Mouse (Mus musculus) right cerebral cortex, postnatal 36 days (tissue): ENCODE results near the gene Avl9.
A peak's percentile ranks its signal among the peaks of the same experiment; 100 is the strongest.

Experiments used
- DNase-seq, 2 experiments: peaks; one replicate each; pipeline ENCODE4 v3.0.0; 2022; ENCODE audit warnings: low spot score in 2 of 2, mixed read lengths in 1 of 2

The Avl9 gene

GRCm38 (mm10) chr6:56714574-56715269 is at the start of gene Avl9:
Gene Avl9 (plus strand): TSS chr6:56714899.
- DNase-seq = peak; percentile 91 to 96

DNA sequence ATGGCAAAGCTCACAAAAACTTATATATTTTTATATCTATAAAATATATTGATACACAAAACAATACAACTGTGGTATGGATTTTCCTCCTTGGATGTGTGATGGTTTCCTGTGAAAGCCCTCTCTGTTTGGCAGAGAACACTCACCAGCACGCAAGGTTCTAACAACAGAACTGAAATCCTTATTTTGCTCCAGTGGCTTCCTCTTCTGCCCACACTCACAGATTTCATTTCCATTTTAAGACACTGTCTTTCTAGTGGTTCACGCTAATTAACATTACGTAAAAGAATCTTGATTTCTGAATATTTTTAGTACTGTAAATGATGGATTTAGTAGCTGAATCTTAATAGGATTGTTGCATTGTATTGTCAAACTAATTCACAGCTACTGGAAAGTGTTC is 26.5 kb upstream of the Avl9 start:
- DNase-seq = no peak

GRCm38 (mm10) chr6:56691205-56691604 is 23.5 kb upstream of the Avl9 start:
- peak; percentile 39 to 44 for DNase-seq

GRCm38 (mm10) chr6:56692445-56692844 is 22.3 kb upstream of the Avl9 start:
- no peak for DNase-seq

DNA sequence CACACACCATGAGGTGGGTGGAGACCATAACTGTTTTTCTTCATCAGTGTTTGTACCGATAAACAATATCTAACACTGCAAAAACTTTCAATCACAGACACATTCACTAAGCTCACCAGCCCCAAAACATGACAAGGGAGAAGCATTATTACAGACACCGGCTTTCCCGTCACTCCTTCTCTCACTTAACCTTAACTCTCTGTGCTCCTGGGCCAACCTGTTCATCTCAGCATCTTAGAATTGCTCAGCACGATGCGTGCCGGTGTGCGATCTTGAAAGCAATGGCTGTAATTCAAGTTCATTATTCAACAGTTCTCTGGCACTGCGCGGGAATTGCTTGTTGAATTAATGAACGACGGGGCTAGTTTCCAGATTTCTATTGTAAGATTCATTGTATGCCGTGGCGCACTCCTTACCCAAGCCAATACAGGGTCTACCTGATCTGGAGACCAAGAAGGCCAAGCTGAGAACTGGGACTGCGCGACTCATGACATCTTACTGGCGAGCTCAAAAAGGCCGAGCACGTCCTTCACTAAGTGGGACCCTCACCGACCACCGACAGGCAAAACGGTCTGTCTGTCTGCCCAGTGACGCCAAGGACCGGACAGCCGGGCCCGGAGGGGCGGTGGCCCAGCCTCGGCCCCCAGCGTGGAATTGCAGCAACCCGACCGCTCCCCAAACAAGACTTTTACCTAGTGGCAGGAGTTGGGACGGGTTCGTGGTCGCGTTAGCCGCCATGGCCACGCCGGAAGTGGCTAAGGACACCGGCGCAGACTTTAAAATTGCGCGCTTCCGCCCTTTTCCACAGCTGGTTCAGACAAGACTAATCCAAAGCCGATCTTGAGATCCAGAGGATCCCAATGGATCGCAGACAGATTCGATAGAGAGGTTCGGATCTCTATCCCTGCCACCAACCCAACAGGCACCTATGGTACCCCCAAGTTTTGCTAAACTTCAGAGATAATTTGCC is 10.5 kb upstream of the Avl9 start, which contains the start of gene Lsm5:
Gene Lsm5 (minus strand): TSS at position 780 of the 970 bp plus-strand sequence.
- peak; percentile 72 to 81 for DNase-seq

GRCm38 (mm10) chr6:56714186-56714573 is 519 bp upstream of the Avl9 start:
- DNase-seq = no peak

GRCm38 (mm10) chr6:56715270-56715666 is 569 bp downstream of the Avl9 start:
- DNase-seq = no peak

DNA sequence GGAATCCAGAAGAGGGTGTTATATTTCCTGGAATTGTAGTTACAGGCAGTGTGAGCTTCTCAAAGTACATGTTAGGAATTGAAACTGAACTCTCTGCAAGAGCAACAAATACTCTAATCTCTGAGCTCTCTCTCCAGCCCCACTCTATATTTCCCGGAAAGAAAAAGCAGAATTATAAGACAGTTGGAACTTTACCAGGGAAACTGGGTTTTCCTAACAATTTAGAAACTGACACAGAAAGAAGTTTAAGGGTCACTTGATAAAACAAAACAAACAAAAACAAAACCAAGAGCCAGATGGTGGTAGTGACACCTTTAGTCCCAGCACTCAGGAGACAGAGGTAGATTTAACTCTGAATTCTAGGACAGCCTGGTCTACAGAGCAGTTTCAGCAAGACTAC is 4.4 kb downstream of the Avl9 start:
- no peak for DNase-seq

DNA sequence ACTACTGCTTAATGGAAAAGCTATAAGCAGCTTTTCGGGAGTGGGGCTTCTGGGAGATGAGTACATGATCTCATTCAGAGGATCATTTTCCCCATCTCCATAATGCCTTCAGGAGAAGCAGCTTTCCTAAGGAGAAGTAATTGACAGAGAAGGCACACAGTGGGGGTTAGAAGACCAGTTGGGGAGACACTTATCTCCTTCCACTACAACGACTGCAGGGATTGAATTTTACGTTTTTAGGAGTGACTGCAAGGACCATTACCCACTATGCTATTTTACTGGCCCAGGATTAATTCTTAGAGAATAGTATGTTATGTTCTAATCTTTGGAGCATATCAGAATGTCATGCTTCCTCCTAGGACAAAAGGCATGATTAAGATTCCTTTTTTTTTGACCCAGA is 6.2 kb downstream of the Avl9 start:
- DNase-seq = no peak

GRCm38 (mm10) chr6:56732545-56732944 is 17.8 kb downstream of the Avl9 start:
- DNase-seq = no peak

DNA sequence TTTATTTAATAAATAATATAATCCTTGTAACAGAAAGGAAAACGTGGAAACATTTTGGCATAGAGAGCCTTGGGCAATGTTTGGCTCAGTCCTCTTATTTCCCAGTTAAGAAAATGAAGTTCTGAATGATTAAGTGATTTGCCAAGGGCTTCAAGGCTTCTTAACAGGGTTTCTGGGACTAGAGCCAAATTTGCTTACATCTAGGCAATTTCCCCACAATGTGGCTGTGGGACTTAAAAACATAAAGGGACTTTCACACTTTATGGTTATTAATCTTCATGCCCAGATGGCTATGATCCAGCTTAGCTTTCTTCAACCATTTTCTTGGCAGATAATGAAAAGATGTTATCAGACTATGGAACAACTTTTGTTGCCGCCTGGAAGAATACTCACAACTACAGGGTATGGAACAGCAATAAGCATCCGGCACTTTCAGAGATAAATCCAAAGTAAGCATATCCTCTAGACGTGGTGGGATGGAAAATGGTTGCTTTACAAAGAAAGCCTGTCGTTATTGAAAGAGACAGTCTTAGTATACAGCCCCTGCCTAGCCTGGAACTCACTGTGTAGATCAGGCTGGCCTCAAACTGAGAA is 31.3 kb downstream of the Avl9 start:
- no peak for DNase-seq

GRCm38 (mm10) chr6:56753719-56754118 is 39.0 kb downstream of the Avl9 start:
- no peak for DNase-seq

DNA sequence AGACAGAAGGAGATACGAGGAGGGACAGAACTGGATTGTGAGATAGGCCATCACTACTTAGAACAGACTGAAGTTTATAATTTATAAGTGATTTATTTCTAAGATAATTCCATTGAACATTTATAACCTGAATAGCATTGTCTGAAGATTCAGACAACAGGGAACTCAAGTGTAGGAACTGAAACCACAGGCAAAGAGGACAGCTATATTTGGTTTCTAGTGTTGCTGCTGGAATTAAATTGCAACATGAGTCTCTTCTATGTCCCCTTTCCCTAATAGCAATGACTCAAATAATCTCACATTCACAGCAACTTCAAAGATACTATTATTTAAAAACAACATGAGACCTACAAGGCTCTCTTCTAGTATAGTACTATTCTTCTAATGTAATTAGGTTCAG is 41.4 kb downstream of the Avl9 start:
- DNase-seq = no peak

- DNase-seq = no peak
Observed at GRCm38 (mm10) chr6:56759324-56759723, 44.6 kb downstream of the Avl9 start.

GRCm38 (mm10) chr6:56765265-56765664 is 50.6 kb downstream of the Avl9 start:
- no peak for DNase-seq

- no peak for DNase-seq
Observed at GRCm38 (mm10) chr6:56765696-56766095, 51.0 kb downstream of the Avl9 start.

DNA sequence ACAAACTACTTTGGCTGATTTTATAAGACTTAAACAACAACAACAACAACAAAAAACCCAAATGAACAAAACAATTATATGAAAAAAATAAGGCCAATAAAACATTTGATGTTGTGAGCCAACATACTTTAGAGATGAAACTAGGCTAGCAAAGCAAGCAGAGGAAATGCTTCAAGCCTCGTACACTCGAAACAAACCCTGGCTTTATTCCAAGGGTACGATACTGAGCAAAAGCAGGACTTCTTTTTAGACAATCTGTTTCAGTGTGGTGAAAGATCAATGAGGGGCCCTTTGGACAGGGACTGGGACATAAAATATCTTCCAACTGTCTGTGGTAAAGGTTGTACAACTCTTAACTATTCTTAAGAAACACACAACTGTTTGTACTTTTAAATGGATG is 61.1 kb downstream of the Avl9 start:
- no peak for DNase-seq

DNA sequence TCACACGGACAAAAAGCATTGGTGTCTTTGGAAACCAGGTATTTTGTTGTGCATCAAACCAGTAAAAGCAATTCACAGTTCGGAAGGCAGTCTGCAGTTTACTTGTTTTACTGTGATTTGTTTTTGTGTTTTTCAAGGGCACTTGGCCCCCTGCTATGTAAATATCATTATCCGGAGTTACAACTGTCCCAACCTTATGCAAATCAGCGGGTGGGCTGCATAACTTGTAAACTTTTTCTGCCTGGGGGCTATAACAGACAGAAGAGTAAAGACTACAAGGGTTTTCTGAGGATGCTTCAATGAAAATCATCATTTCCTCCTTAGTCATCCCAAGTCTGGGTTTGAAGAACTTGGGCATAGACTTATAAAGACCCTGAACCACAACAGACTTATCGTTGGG is 64.9 kb downstream of the Avl9 start:
- DNase-seq = no peak

GRCm38 (mm10) chr6:56783561-56784272 is 69.0 kb downstream of the Avl9 start:
- DNase-seq = no peak

GRCm38 (mm10) chr6:56785068-56785467 is 70.4 kb downstream of the Avl9 start:
- no peak for DNase-seq

DNA sequence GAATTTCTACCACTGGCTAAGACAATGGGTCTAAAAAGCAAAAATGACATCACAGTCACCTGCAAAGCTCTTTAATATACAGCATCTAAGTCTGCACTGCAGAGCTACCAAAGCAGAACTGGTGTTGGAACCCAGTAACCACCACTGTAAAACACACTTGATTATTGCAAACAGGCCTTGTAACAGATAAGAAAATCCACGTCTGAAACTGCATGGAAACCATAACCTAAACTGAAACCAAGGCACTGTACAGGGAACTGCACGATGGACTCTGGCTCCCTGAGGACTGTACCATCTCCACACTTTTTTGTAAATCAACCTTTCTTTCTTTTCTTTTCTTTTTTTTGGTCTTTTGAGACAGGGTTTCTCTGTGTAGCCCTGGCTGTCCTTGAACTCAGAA is 73.0 kb downstream of the Avl9 start:
- no peak for DNase-seq

DNA sequence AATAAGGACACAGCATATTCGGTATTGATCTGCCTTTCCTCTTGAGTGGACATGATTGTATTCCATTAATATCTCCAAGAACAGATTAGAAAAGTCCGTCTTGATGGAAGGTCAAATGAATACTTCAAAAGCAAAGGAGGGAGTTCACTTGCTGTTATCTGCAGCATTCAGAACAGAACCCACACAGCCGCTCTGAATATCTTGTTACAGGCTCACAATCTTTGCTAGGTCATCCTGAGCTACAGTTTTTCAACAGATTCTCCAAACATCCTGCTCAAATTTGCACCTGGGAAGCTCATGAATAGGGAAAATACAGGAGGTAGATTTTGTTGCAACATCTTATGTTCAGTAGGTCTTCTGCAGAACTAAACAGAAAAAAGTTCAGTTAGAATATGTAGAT is 74.6 kb downstream of the Avl9 start:
- no peak for DNase-seq
